Mouse (Mus musculus) G1E-ER4 (cell line): ENCODE measurements at regions not wholly inside any gene's neighbourhood (a gene's known extent, or its start where the extent isn't known, plus 50 kb on each side); places are given as distances from the start of the nearest gene placed in this dataset.

Experiments used
- GATA1 ChIP-seq: IDR thresholded peaks from one replicate; pipeline ENCODE4 v1.8.0; 2012; ENCODE audit warnings: low read length, inconsistent platforms

- no peak for TF ChIP-seq GATA1
Observed at GRCm38 (mm10) chr17:82674593-82674992, 540.5 kb upstream of the Pkdcc start.

- TF ChIP-seq GATA1: no peak
Observed at GRCm38 (mm10) chr17:82664352-82664751, 550.7 kb upstream of the Pkdcc start.

- no peak for TF ChIP-seq GATA1
Observed at GRCm38 (mm10) chr17:82636459-82637189, 578.5 kb upstream of the Pkdcc start.

- TF ChIP-seq GATA1: no peak
Observed at GRCm38 (mm10) chr17:82635849-82636248, 579.2 kb upstream of the Pkdcc start.

- TF ChIP-seq GATA1: no peak
Observed at GRCm38 (mm10) chr17:82606642-82607175, 608.4 kb upstream of the Pkdcc start.

- TF ChIP-seq GATA1: no peak
Observed at GRCm38 (mm10) chr17:82583801-82584200, 631.3 kb upstream of the Pkdcc start.

- no peak for TF ChIP-seq GATA1
Observed at GRCm38 (mm10) chr17:82533521-82533920, 681.6 kb upstream of the Pkdcc start.

GRCm38 (mm10) chr17:82518129-82518528 is 697.0 kb upstream of the Pkdcc start:
- no peak for TF ChIP-seq GATA1

- no peak for TF ChIP-seq GATA1
Observed at GRCm38 (mm10) chr17:82516850-82517249, 698.2 kb upstream of the Pkdcc start.

GRCm38 (mm10) chr17:82513816-82514215 is 701.3 kb upstream of the Pkdcc start:
- TF ChIP-seq GATA1: no peak

GRCm38 (mm10) chr17:82504291-82504690 is 710.8 kb upstream of the Pkdcc start:
- TF ChIP-seq GATA1: no peak

GRCm38 (mm10) chr17:82485544-82485943 is 729.5 kb upstream of the Pkdcc start:
- no peak for TF ChIP-seq GATA1

GRCm38 (mm10) chr17:82484609-82485008 is 730.5 kb upstream of the Pkdcc start:
- TF ChIP-seq GATA1: no peak

- TF ChIP-seq GATA1: no peak
Observed at GRCm38 (mm10) chr17:82457972-82458371, 719.8 kb upstream of the Slc8a1 start.

GRCm38 (mm10) chr17:82453847-82454246 is 715.7 kb upstream of the Slc8a1 start:
- TF ChIP-seq GATA1: no peak

- TF ChIP-seq GATA1: no peak
Observed at GRCm38 (mm10) chr17:82439105-82439504, 700.9 kb upstream of the Slc8a1 start.

GRCm38 (mm10) chr17:82437206-82437605 is 699.0 kb upstream of the Slc8a1 start:
- no peak for TF ChIP-seq GATA1
